Mouse (Mus musculus): ENCODE results near the gene Atp5b. TPM values are rescaled to one million over a fixed set of nuclear protein-coding genes. Genes with fewer than 3 reads are reported as not detected.

Atp5b gene
- total RNA-seq, 1 experiment from 2014 or later: 2,840 TPM

DNA sequence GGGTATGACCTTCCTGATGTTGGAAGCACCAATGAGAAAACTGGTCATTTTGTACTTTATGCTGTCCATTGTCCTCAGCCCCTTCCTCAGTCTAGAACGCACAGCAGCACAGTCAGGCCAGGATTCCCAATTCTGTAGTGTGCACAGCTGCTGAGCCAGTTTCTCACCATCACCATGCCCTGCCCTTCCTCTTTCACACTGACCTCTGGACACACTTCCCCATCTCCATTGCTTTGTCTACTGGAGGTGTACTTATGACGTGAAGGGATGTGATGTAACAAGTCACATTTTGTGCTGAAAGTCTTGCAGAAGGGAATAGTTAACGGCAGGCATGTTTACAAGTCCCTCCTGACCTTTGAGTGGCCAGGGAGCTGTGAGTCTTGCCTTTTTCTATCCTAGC is 48.2 kb downstream of the Atp5b start:
- ATAC-seq (replicated peaks in 1 of 2; ENCODE audit: insufficient read depth in 1 of 2, low FRiP score in 2 of 2, low TSS enrichment in 1 of 2, low read depth in 1 of 2, poor library complexity in 2 of 2, severe bottlenecking in 2 of 2): peak; percentile 42 to 71; a peak in 1 of 4 replicates

DNA sequence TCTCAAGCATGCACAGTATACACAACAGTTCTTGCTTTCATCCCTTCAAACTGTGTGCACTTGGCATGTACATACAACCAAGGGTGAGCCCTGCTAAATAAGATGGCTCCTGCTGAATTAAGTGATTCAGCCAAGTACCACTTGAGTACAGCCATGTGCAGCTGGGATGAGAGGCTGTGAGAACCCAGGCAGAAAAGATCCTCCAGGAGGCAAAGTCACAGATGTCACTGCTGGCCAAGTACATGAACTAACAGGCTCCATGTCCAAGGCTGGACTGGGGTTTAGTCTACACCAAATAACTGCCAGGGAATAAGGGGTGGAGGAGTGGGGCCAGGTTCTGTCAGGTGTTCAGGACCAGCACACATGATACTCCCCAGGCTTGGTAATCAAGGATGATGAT is 48.7 kb downstream of the Atp5b start:
- no peak for ATAC-seq (replicated peaks in 1 of 2; ENCODE audit: insufficient read depth in 1 of 2, low FRiP score in 2 of 2, low TSS enrichment in 1 of 2, low read depth in 1 of 2, poor library complexity in 2 of 2, severe bottlenecking in 2 of 2)

DNA sequence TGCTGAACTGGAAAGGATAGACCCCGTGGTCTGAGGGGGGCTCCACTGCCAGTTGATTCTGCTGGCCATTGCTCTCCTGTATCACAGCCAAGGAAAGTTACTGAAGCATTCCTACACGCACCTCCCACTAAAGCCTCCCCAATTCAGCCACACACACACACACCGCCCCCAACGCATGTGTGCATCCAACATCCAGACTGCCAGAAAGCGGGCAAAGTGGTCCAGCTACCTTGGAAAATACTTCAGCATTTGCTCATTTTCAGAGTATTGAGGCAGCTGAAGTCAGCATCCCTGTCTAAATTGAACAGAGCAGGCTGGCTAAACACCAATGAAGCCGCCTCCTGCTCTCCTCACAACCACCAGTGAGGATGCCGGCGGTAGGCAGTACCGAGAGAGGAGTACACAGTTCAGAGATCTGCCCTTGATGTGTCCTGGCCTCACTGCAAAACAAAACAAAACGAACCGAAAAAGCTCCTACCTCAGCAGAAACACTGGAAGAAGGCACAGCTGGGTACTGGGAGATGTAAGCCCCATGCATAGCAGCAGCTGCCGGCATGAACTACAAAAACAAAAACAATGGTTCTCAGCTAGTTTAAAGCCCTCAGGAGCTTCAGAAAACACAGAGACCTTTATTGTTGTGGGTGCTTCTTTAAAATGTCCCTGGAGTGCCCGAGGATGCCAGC is 50.7 kb downstream of the Atp5b start:
- no peak for ATAC-seq (replicated peaks in 1 of 2; ENCODE audit: insufficient read depth in 1 of 2, low FRiP score in 2 of 2, low TSS enrichment in 1 of 2, low read depth in 1 of 2, poor library complexity in 2 of 2, severe bottlenecking in 2 of 2)

DNA sequence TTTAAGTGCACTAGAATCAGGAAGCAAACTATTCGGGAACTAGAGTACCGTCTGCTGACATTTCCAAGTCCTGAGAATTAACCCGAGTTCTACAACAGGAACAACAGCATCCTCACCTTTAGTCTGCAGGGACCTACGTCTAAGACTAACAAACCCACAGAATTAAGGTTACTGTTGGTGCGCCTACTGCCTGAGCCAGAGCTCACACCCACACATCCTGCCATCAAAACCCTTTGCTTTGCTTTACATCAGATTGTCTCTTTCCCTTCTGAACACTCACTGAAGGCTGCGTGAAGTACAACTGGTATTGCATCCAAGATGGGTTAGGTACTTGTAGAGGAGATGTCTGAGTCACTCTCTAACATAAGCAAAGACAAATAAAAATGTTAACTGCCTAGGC is 52.3 kb downstream of the Atp5b start:
- no peak for ATAC-seq (replicated peaks in 1 of 2; ENCODE audit: insufficient read depth in 1 of 2, low FRiP score in 2 of 2, low TSS enrichment in 1 of 2, low read depth in 1 of 2, poor library complexity in 2 of 2, severe bottlenecking in 2 of 2)

Other genes starting within 250 kb of the Atp5b start
- not detected in 2 replicates for gene Rdh19, start 233.3 kb upstream of the Atp5b start, total RNA-seq (2017)
- not detected in 2 replicates for gene Rdh16f2, start 216.8 kb upstream of the Atp5b start, total RNA-seq (2017)
- not detected in 2 replicates for gene Rdh7, start 194.5 kb upstream of the Atp5b start, total RNA-seq (2017)
- not detected in 2 replicates for gene Sdr9c7, start 184.8 kb upstream of the Atp5b start, total RNA-seq (2017)
- not detected in 2 replicates for gene Hsd17b6, start 75.7 kb upstream of the Atp5b start, total RNA-seq (2017)
- 108 and 113 TPM in 2 replicates for gene Prim1, start 68.1 kb upstream of the Atp5b start, total RNA-seq (2017)
- gene Naca, start 47.7 kb upstream of the Atp5b start, total RNA-seq (2017): 2,160 and 2,701 TPM in 2 replicates
- 249 and 336 TPM in 2 replicates for gene Ptges3, start 24.3 kb upstream of the Atp5b start, total RNA-seq (2017)
- 17.8 and 23.1 TPM in 2 replicates for gene Baz2a, start 8.3 kb downstream of the Atp5b start, total RNA-seq (2017)
- 6.9 and 9.3 TPM in 2 replicates for gene Rbms2, start 97.0 kb downstream of the Atp5b start, total RNA-seq (2017)
- gene Gls2, start 111.2 kb downstream of the Atp5b start, total RNA-seq (2017): 0.38 and 0.79 TPM in 2 replicates
- gene Spryd4, start 128.5 kb downstream of the Atp5b start, total RNA-seq (2017): 10.3 and 11.9 TPM in 2 replicates
- 0.69 TPM in 1 of 2 replicates, not detected in the other for gene Mip, start 142.6 kb downstream of the Atp5b start, total RNA-seq (2017)
- gene Timeless, start 148.8 kb downstream of the Atp5b start, total RNA-seq (2017): 52.8 and 60.3 TPM in 2 replicates
- 0.19 TPM in 1 of 2 replicates, not detected in the other for gene Apon, start 170.8 kb downstream of the Atp5b start, total RNA-seq (2017)
- not detected in 2 replicates for gene Apof, start 185.4 kb downstream of the Atp5b start, total RNA-seq (2017)
- gene Stat2, start 187.3 kb downstream of the Atp5b start, total RNA-seq (2017): 12.3 and 18.1 TPM in 2 replicates
- 1.1 TPM in 1 of 2 replicates, not detected in the other for gene Il23a, start 215.5 kb downstream of the Atp5b start, total RNA-seq (2017)
- gene Pan2, start 220.1 kb downstream of the Atp5b start, total RNA-seq (2017): 12.7 and 16.9 TPM in 2 replicates
- gene Cnpy2, start 239.2 kb downstream of the Atp5b start, total RNA-seq (2017): 106 and 135 TPM in 2 replicates